Mouse (Mus musculus) brain, embryonic 18.5 days (tissue): Measurements from ENCODE around the gene Gm379.

Experiments
- DNase-seq: peaks from one replicate; pipeline ENCODE4 v3.0.0-alpha.2; 2012; ENCODE audit warnings: low read depth, low spot score

Gene Gm379

DNA sequence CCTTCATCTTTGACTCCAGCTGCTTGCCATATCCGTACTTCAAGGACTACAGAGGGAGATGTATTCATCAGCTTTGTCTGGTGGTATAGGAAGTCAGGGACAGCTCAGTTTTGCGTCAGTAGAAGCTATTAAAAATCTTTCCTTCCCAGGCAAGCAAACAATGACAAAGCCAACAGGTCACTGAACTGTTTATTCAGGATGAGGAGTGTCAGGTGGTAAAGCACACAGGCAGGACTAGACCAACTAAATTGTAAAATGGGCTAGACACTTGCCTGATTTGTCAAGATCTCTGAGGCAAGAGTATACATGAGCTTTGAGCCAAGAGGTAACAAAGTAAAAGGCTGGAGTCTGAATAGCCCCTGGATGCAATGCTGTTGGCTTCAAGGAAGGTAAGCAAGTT lies at the start of gene Gm379:
TSS of gene Gm379 (minus strand) at position 7 of the 400 bp plus-strand sequence.
- DNase-seq: no peak

DNA sequence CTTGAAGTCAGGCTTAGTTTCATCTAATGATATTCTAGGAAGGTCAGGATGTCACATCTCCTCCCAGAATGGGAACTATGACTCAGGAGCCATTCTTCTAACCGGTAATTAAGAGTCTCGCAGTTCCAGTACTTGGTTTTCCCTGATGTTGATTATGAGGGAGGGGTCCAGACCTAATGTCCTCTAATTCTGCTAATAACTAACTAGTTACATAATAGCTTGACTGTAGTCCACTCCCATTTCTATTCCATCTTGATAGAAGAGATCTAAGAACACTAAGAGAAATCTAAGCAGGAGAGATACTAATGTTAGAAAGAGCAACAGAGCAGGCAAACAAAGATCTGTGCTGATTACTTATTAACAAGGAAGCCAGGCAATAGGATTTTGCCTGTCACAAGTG lies 39.6 kb upstream of the Gm379 start:
- DNase-seq: no peak

DNA sequence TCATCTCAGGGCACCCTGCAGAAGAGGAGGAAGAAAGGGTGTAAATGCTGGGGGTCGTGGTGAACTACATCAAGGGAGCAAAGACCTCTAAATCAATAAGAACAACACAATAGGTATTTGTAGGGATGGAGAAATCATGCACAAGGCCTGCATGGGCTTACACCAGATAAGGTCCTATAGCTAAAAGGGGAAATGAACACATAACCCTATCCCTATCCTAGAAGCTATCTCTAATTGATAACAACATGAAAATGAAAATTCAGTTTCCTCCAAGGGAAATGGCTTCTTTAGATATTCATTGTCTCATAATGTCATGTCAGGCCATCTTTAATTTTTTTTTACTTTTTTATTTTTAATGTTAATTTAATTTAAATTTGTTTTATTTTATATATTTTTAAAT lies 4.2 kb upstream of the Gm379 start:
- DNase-seq: no peak

- no peak for DNase-seq
Measured at GRCm38 (mm10) chrX:108621991-108622390, 42.7 kb downstream of the Gm379 start.

GRCm38 (mm10) chrX:108620886-108621285 lies 43.8 kb downstream of the Gm379 start:
- no peak for DNase-seq
